In the genomic region with DNA sequence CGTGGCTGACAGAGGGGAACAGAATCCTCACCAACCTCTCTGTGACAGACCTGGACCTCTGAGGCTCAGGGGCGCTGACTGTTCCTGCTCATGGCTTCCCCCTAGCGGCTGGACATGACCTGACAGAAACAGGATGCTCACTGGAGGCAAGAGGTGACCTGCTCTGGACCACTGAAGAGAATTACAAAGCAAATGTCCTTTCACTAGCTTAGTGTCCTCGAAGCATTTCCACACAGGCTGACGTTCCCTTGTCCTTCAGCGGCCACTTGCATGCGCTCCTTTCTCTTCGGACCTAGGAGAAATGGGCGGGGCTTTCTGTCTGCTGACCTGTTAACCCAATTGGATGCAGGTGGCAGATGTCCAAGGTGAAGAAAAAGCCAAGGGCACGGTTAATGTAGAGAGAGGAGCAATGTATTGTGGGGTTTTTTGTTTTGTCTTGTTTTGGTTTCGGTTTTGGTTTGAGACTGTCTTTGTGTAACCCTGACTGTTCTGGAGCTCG, we compare ENCODE assay signal across 8 mouse cellular contexts. TPM values are rescaled to one million over a fixed set of nuclear protein-coding genes. Genes with fewer than 3 reads are reported as not detected.
DNase-seq lines count a peak whose midpoint lies in the region; ATAC-seq lines count a peak whose summit lies in the region.

No protein-coding gene starts in this region.

- no peak overlapping the region for H3K27ac ChIP-seq in limb, embryonic 15.5 days

- H3K9ac ChIP-seq in limb, embryonic 15.5 days, result no peak overlapping the region

- H3K4me1 ChIP-seq in limb, embryonic 15.5 days, result peaks cover 8% of the 10 kb centered on the region; the same call in 1 of the 2 replicates

- peak overlapping the region; percentile 10 for H3K4me3 ChIP-seq in limb, embryonic 15.5 days

- H3K36me3 ChIP-seq in limb, embryonic 15.5 days, result no peaks in the 10 kb centered on the region

- 0 out of 2 replicates have a peak, but pooled peaks have one; percentile 54 for ATAC-seq in limb, embryonic 15.5 days (ENCODE audit: insufficient number of reproducible peaks, low FRiP score, low TSS enrichment, low read depth)

- no peaks in the 10 kb centered on the region for H3K27me3 ChIP-seq in limb, embryonic 15.5 days

- DNase-seq in 416B (ENCODE audit: low read depth), result peak; percentile 66
- DNase-seq in adrenal gland, adult 8-10 months, result peak; percentile 91
- peak; percentile 63 for DNase-seq in embryo, embryonic 11.5 days (ENCODE audit: low read depth, low spot score)
- peak; percentile 87 for DNase-seq in heart, adult 8-10 months (ENCODE audit: low spot score)
- DNase-seq in kidney, adult 9 months, result peak; percentile 86
- DNase-seq in natural killer cell, adult 2 months (ENCODE audit: low spot score in 2 of 2), result peak; percentile 46 to 70
- DNase-seq in spleen, postnatal 4 days (ENCODE audit: low spot score in 2 of 2), result peak; percentile 62 to 86

- H3K4me2 ChIP-seq in limb, embryonic 15.5 days, result peak overlapping the region; percentile 24; the same call in 1 of the 2 replicates

- WGBS in limb, embryonic 15.5 days, result 18% methylated on average over 12 of the region's 12 CpGs

- no peaks in the 10 kb centered on the region for H3K9me3 ChIP-seq in limb, embryonic 15.5 days

RNA-seq across cellular contexts. Expression of a gene that starts 10.0 kb away (rescaled TPM):
- total RNA-seq in adrenal gland, adult 8-10 months (2022), result 1 to 10 TPM in 1 of 4 experiments, under 1 TPM in 3; 0.75 to 1.1 (median 0.79) TPM
- total RNA-seq in heart, adult 8-10 months (2022), result not detected
- not detected in 2 replicates for polyA plus RNA-seq in limb, embryonic 15.5 days (2015; fragmentation: Nextera tagmentation; extraction: Ambion mirVana)

RNA-seq across cellular contexts. Expression of a gene that starts 22.8 kb away (rescaled TPM):
- 10 to 100 TPM; 14.5 to 24.7 (median 21.5) TPM for total RNA-seq in adrenal gland, adult 8-10 months (2022)
- 10 to 100 TPM; 19.8 to 30.3 (median 23.0) TPM for total RNA-seq in heart, adult 8-10 months (2022)
- 16.3 and 17.7 TPM in 2 replicates for polyA plus RNA-seq in limb, embryonic 15.5 days (2015; fragmentation: Nextera tagmentation; extraction: Ambion mirVana)

RNA-seq across cellular contexts. Expression of a gene that starts 27.2 kb away (rescaled TPM):
- total RNA-seq in adrenal gland, adult 8-10 months (2022), result 1 to 10 TPM; 6.4 to 9.1 (median 7.4) TPM
- 1 to 10 TPM in 3 of 4 experiments, under 1 TPM in 1; 0.84 to 1.5 (median 1.2) TPM for total RNA-seq in heart, adult 8-10 months (2022)
- polyA plus RNA-seq in limb, embryonic 15.5 days (2015; fragmentation: Nextera tagmentation; extraction: Ambion mirVana), result 0.09 and 0.12 TPM in 2 replicates

RNA-seq across cellular contexts. Expression of a gene that starts 58.3 kb away (rescaled TPM):
- total RNA-seq in adrenal gland, adult 8-10 months (2022), result under 1 TPM in 1 of 4 experiments, not detected in 3; 0.38 TPM
- under 1 TPM in 1 of 4 experiments, not detected in 3; 0.25 TPM for total RNA-seq in heart, adult 8-10 months (2022)
- not detected in 2 replicates for polyA plus RNA-seq in limb, embryonic 15.5 days (2015; fragmentation: Nextera tagmentation; extraction: Ambion mirVana)
